Mouse (Mus musculus): ENCODE results near the gene Itgad. TPM values are rescaled to one million over a fixed set of nuclear protein-coding genes. Genes with fewer than 3 reads are reported as not detected.

Itgad gene
- polyA plus RNA-seq, 2 experiments = not detected

DNA sequence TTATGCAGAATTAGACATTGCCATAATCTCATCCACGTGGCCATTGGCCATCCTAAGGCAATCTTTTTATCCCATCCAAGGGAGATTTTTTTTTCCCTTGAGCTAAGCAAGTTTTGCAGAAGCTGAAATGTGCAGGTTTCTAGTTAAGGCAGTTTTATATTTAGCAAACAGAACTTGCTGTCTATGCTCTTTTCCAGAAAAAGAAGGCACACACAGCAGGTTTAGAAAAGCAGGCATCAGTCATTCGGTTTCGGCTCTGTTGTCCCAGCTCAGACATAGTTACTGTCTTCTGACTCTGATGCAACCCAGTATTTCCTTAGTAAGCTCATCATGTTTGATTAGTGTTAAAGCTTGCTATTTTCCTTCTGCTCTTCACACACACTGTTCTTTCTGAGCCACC, 66.8 kb downstream of the Itgad start:
- H3K36me3 ChIP-seq (ENCODE audit: control insufficient read depth, insufficient read depth, low read length) = no peaks in the 10 kb centered on the region
- H3K4me2 ChIP-seq (replicated peaks; ENCODE audit: low read depth, low read length, severe bottlenecking) = no peak overlapping the region
- no peak for DNase-seq (ENCODE audit: low spot score)
- no peak for TF ChIP-seq POLR2A (IDR thresholded peaks at IDR 0.05; ENCODE audit: borderline replicate concordance, extremely low read depth, insufficient read depth, insufficient read length)
- H3K27me3 ChIP-seq (ENCODE audit: control insufficient read depth, insufficient read depth, low read length) = no peaks in the 10 kb centered on the region
- no peak overlapping the region for H3K4me3 ChIP-seq (replicated peaks; ENCODE audit: low read length)
- H3K9me3 ChIP-seq (ENCODE audit: control insufficient read depth, low read length) = no peaks in the 10 kb centered on the region
- ATAC-seq (ENCODE audit: low FRiP score, low read depth) = no peak
- 91% methylated on average over 3 of the region's 3 CpGs for WGBS
- H3K4me1 ChIP-seq (ENCODE audit: control insufficient read depth, insufficient read depth, low read length) = no peaks in the 10 kb centered on the region
- H3K9ac ChIP-seq (ENCODE audit: low read depth, low read length, severe bottlenecking) = no peak overlapping the region
- no peak overlapping the region for H3K27ac ChIP-seq (replicated peaks; ENCODE audit: low read depth, low read length)

DNA sequence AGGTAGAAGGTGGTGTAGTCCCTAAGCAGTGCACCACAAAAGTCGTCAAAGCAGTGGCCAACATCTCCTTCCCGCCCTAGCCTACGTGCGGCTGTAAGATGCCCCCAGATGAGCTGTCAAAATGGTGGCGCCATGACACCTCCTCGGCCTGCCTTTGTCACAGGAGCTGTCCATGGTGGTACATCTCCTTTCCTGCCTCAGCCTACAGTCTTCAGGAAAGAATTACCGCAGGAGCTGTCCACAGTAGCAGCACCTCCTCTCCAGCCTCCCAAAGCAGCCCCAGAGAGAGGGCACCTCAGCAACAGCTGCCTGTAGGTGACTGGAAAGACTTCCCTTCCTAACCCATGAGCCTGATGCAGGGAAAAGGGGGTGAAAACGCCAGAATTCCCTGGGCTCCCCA, 77.6 kb downstream of the Itgad start:
- DNase-seq (ENCODE audit: low spot score) (peak; percentile 14), ATAC-seq (ENCODE audit: low FRiP score, low read depth) (no peak)
- Histone ChIP-seq H3K27ac (replicated peaks; ENCODE audit: low read depth, low read length) (no peak overlapping the region), H3K27me3 (ENCODE audit: control insufficient read depth, insufficient read depth, low read length) (no peaks in the 10 kb centered on the region), H3K4me1 (ENCODE audit: control insufficient read depth, insufficient read depth, low read length) (peaks cover 2% of the 10 kb centered on the region), H3K9ac (ENCODE audit: low read depth, low read length, severe bottlenecking) (no peak overlapping the region), H3K4me3 (replicated peaks; ENCODE audit: low read length) (no peak overlapping the region), H3K4me2 (replicated peaks; ENCODE audit: low read depth, low read length, severe bottlenecking) (no peak overlapping the region), H3K9me3 (ENCODE audit: control insufficient read depth, low read length) (no peaks in the 10 kb centered on the region), H3K36me3 (ENCODE audit: control insufficient read depth, insufficient read depth, low read length) (0 out of 2 replicates have a peak, but pooled peaks cover 4% of the 10 kb centered on the region)
- TF ChIP-seq POLR2A (IDR thresholded peaks at IDR 0.05; ENCODE audit: borderline replicate concordance, extremely low read depth, insufficient read depth, insufficient read length) = no peak
- 39% methylated on average over 8 of the region's 8 CpGs for WGBS

GRCm38 (mm10) chr7:128234796-128235195, 80.6 kb downstream of the Itgad start:
- Histone ChIP-seq H3K27me3 (ENCODE audit: control insufficient read depth, insufficient read depth, low read length) (no peaks in the 10 kb centered on the region), H3K4me3 (replicated peaks; ENCODE audit: low read length) (no peak overlapping the region), H3K36me3 (ENCODE audit: control insufficient read depth, insufficient read depth, low read length) (0 out of 2 replicates have a peak, but pooled peaks cover 4% of the 10 kb centered on the region), H3K4me2 (replicated peaks; ENCODE audit: low read depth, low read length, severe bottlenecking) (no peak overlapping the region), H3K27ac (replicated peaks; ENCODE audit: low read depth, low read length) (no peak overlapping the region), H3K9me3 (ENCODE audit: control insufficient read depth, low read length) (no peaks in the 10 kb centered on the region), H3K9ac (ENCODE audit: low read depth, low read length, severe bottlenecking) (no peak overlapping the region), H3K4me1 (ENCODE audit: control insufficient read depth, insufficient read depth, low read length) (peaks cover 13% of the 10 kb centered on the region)
- no peak for TF ChIP-seq POLR2A (IDR thresholded peaks at IDR 0.05; ENCODE audit: borderline replicate concordance, extremely low read depth, insufficient read depth, insufficient read length)
- DNase-seq (ENCODE audit: low spot score) (no peak), ATAC-seq (ENCODE audit: low FRiP score, low read depth) (no peak)
- 80% methylated on average over 2 of the region's 2 CpGs for WGBS

DNA sequence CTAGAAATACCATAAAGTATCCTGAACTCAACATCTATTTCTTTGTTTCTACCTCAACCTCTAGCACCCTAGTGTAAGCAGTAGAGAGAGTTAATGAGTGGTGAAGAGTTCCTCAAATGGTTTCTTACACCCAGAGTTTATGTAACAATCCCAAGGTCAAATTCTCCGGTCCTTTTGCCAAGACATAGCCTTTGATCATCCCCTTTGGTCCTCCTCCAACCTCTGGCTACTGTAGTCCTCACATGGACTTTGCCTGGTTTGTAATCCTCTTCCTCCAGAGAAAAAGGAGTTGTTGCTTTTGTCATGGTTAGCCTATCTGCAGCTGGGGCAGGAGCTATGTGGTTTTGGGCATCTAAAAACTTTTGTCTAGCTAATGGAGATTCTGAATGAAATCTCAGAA, 81.3 kb downstream of the Itgad start:
- Histone ChIP-seq H3K27me3 (ENCODE audit: control insufficient read depth, insufficient read depth, low read length) (no peaks in the 10 kb centered on the region), H3K27ac (replicated peaks; ENCODE audit: low read depth, low read length) (no peak overlapping the region), H3K36me3 (ENCODE audit: control insufficient read depth, insufficient read depth, low read length) (peaks cover 10% of the 10 kb centered on the region), H3K4me1 (ENCODE audit: control insufficient read depth, insufficient read depth, low read length) (peaks cover 13% of the 10 kb centered on the region), H3K4me2 (replicated peaks; ENCODE audit: low read depth, low read length, severe bottlenecking) (no peak overlapping the region), H3K9ac (ENCODE audit: low read depth, low read length, severe bottlenecking) (no peak overlapping the region), H3K9me3 (ENCODE audit: control insufficient read depth, low read length) (no peaks in the 10 kb centered on the region), H3K4me3 (replicated peaks; ENCODE audit: low read length) (no peak overlapping the region)
- TF ChIP-seq POLR2A (IDR thresholded peaks at IDR 0.05; ENCODE audit: borderline replicate concordance, extremely low read depth, insufficient read depth, insufficient read length) = no peak
- DNase-seq (ENCODE audit: low spot score) = no peak
- 100% methylated on average over 1 of the region's 1 CpGs for WGBS
- ATAC-seq (ENCODE audit: low FRiP score, low read depth) = no peak

DNA sequence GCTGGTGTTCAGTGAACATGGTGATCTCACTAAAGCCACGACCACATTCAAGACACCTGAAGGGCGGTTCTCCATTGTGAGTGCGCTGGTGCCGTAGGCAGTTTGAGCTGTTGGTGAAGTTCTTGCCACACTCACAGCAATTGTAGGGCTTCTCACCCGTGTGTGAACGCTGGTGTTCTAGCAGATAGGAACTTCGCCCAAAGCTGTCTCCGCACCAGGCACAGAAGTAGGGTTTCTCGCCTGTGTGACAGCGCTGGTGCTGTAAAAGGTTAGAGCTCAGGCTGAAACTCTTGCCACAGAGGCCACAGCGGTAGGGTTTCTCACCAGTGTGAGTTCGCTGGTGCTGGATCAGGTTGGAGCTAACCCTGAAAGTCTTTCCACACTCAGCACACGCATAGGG, 82.2 kb downstream of the Itgad start:
- TF ChIP-seq POLR2A (IDR thresholded peaks at IDR 0.05; ENCODE audit: borderline replicate concordance, extremely low read depth, insufficient read depth, insufficient read length) = no peak
- Histone ChIP-seq H3K27ac (replicated peaks; ENCODE audit: low read depth, low read length) (no peak overlapping the region), H3K27me3 (ENCODE audit: control insufficient read depth, insufficient read depth, low read length) (no peaks in the 10 kb centered on the region), H3K4me3 (replicated peaks; ENCODE audit: low read length) (0 out of 2 replicates have a peak overlapping the region, but pooled peaks have one; percentile 74), H3K36me3 (ENCODE audit: control insufficient read depth, insufficient read depth, low read length) (peaks cover 15% of the 10 kb centered on the region), H3K9ac (ENCODE audit: low read depth, low read length, severe bottlenecking) (peak overlapping the region; percentile 84; the same call in 1 of the 2 replicates), H3K4me2 (replicated peaks; ENCODE audit: low read depth, low read length, severe bottlenecking) (no peak overlapping the region), H3K9me3 (ENCODE audit: control insufficient read depth, low read length) (no peaks in the 10 kb centered on the region), H3K4me1 (ENCODE audit: control insufficient read depth, insufficient read depth, low read length) (peaks cover 13% of the 10 kb centered on the region)
- DNase-seq (ENCODE audit: low spot score) (no peak), ATAC-seq (ENCODE audit: low FRiP score, low read depth) (no peak)
- 97% methylated on average over 13 of the region's 13 CpGs for WGBS
